Mouse (Mus musculus): ENCODE data around the gene Stk11. TPM values are rescaled to one million over a fixed set of nuclear protein-coding genes. Genes with fewer than 3 reads are reported as not detected.

The Stk11 gene
- polyA plus RNA-seq (2015; fragmentation: Nextera tagmentation; extraction: Ambion mirVana) = 18.2 and 23.2 TPM in 2 replicates

DNA sequence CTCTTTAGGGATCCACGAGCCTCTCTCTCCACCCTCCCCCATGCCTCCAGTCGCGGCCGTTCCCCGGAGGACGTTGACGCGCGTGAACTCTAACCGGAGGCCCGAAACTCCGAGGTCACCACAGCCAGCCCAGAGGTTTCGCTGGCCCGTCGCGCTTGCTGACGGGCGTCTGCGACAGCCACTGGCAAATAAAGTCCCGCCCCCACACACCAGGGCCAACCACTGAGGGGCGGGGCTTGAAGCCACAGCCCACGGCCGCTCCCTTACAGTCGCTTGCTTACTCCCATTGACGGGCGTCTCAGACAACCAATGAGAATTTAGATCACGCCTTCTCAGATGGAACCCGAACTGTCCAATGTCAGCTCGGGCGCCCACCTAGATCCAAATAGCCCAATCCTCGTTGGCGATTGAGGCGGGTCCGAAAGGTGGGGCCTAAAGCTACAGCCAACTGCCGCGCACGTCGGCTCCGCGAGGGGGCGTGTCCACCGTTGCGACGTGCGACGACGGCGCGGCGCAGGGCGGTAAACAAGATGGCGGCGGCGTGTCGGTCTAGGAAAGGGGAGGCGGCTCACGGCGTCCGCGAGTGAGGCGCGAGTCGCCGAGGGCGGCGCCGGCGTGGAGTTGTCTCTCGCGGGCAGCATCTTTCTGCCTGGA is at the start of gene Stk11:
Stk11 (plus strand) TSS at position 514 of the 654 bp plus-strand sequence.
- DNase-seq (ENCODE audit: low spot score) = peak; percentile 100

DNA sequence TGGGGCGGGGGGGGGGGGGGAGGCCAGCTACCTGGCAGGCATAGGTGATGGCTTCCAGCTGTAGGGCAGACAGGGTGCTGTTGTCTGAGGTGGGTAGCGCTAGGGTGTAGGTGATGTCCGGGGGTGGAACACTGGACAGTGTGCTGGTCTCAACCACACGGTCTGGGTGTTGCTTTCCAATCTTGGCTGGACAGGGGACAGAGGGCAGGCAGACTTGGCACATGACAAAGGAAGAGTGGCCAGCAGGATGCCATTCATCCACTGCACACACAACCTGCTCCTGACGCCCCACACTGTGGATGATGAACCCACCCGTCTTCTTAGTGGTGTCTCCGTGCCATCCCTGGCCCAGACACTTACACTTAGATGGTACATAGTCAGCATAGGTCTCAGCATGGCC is 46.4 kb upstream of the Stk11 start:
- no peak for DNase-seq (ENCODE audit: low spot score)

DNA sequence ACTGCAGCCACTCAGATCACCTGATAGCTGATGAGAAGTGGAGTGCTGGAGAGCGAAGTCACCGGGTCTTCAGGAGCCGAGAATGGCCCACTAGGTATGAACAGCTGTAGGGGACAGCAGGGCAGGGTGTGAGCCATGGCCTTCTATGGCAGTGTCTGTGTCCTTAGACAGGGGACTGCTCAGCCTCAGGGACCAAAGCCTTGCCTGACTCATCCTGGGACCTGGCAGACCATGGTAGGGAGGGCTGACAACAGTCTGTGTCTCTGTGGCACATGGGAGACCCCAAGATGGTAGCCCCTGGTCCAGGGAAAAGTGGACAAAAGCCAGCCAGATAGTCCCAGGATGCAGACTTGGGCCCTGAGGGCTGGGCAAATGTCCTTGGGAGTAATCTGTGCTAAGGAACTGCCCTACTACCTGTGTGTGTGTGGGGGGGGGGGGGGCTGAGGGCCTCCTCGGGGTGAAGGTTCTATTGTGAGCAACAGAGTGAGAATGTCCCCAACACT is 45.6 kb upstream of the Stk11 start:
- DNase-seq (ENCODE audit: low spot score) = no peak

GRCm38 (mm10) chr10:80070837-80071515 is 44.6 kb upstream of the Stk11 start:
- no peak for DNase-seq (ENCODE audit: low spot score)

GRCm38 (mm10) chr10:80071516-80071900 is 44.1 kb upstream of the Stk11 start:
- no peak for DNase-seq (ENCODE audit: low spot score)

- no peak for DNase-seq (ENCODE audit: low spot score)
Observed at GRCm38 (mm10) chr10:80072623-80073489, 42.7 kb upstream of the Stk11 start.

DNA sequence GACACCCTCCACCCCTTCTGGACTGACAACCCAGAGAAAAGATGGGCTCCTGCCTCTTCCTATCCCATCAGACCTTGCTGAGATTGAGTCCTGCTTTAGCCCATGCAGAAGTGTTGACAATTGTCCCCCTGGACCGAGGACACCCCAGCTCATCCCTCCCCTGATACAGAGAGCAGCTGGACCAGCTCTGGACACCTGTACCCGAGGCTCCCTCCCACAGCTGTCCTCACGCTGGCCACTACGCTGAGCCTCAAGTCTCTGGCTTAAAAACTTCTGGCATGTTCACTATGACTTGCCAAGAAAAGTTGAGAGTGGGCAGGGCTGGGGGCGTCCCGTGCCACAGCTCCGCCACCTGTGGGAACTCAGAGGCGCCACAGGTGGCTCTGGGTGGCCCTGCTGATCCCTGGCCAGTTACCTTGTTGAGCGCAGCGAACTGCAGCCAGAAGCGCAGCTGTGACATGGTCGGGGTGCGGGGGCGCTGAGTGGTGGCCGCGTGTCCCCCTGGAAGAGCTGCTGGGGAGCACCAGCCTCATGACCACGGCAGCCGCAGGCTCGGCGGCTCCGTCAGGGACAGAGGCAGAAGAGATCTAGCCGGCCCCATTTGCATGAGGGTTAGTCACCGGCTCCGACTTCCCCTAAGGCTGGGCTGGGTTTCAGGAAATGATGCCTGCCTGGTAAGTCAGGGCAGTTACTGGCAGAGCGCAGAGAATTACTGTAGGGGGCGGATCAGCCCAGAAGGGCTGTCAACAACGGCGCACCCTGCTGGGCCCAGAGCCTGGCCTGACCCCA is 40.6 kb upstream of the Stk11 start:
- DNase-seq (ENCODE audit: low spot score) = peak; percentile 83

- no peak for DNase-seq (ENCODE audit: low spot score)
Observed at GRCm38 (mm10) chr10:80075924-80076323, 39.7 kb upstream of the Stk11 start.

DNA sequence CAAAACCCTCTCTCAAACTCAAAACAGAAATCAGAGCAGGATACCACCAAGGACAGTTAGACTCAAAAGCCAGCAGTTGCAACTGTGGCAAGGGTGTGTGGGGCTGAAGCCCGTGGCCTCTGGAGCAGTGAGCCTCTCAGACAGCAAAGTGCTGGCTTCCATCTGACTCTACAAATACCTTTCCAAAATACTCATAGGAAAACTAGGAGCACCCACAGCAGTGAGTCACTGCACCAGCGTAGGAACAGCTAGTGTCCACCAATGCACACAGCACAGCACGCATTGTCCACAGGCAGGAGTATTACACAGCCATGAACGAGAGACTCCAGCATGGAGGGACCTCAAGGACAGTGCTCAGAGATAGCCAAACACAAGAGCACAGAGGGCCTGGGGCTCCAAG is 39.2 kb upstream of the Stk11 start:
- DNase-seq (ENCODE audit: low spot score) = no peak

- DNase-seq (ENCODE audit: low spot score) = no peak
Observed at GRCm38 (mm10) chr10:80077312-80077711, 38.3 kb upstream of the Stk11 start.

DNA sequence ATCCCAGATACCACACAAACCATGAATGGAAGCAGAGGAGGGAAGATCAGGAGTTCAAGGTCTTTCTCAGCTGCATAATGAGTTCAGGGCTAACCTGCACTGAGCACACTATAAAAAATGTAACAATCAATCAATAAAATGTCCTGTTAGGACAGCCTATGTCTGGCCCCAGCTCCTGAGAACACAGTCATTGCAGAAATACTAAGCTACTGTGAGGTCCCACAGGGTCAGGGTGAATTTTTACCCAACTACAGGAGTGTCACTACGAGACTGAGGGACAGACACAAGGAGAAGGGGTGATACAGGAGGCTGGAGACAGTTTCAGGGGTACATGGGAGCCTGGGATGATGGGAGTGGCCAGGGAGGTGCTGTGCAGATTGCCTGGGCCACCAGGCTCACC is 37.2 kb upstream of the Stk11 start:
- no peak for DNase-seq (ENCODE audit: low spot score)

DNA sequence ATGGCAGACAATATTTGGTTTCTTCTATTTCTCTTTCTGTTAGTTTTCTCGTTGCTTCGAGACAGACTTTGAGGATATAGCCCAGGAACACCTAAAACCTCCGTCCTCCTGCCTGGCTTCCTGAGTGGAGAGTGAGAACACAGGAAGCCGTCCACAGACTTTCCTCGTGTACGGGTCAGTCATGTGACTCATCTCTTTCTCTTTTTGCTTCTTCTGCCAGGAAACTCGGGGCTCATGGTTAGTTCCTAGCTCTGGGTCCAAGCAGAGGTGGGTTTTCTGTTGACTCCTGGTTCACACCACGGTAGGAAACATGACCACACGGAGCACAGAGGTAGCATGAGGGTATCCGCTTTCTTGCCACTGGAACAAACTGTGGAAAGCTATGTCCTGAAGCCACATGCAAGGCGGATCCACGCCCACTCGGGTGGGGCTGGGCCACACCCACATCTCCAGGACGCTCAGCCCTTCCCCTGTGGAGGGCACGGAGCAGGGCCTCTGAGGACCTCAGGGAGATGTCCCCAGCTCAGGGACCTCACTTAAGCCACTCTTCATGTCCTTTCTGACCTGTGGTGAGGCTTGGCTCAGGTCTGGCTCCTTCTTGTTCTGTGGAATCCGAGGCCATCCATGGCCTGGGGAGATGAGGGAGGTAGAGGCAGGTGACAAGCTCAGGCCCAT is 35.1 kb upstream of the Stk11 start:
- DNase-seq (ENCODE audit: low spot score) = no peak

- no peak for DNase-seq (ENCODE audit: low spot score)
Observed at GRCm38 (mm10) chr10:80081075-80081474, 34.5 kb upstream of the Stk11 start.

DNA sequence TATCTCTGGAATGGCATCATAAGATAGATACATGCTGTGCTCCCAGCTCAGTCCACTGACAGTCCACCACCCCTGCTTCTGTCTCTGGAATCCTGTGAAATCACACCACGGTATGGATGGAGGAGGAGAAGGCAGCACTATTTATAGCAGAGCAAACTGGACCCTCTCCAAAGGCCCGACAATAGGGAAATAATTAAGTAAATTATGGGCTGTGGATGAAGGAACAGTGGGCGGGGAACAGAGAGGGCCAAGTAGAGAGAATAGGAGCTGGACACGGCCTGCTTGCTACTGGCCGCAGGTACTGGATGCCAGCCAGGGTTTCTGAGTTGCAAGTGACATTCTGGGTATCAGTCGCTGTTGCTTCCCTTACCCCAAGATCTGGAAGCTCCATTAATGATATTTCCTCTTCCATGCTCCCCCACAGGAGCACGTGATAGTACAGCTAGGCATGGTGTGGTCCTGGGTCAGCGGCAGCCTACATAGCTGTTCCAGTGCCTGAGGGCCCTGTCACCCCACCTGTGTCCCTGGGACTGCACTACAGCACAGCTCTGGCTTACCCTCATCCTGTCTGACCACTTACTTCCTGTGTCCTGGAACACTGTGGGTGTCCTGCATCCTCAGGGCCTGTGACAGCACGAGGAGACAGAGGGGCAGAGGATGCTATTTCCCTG is 30.7 kb upstream of the Stk11 start:
- no peak for DNase-seq (ENCODE audit: low spot score)

DNA sequence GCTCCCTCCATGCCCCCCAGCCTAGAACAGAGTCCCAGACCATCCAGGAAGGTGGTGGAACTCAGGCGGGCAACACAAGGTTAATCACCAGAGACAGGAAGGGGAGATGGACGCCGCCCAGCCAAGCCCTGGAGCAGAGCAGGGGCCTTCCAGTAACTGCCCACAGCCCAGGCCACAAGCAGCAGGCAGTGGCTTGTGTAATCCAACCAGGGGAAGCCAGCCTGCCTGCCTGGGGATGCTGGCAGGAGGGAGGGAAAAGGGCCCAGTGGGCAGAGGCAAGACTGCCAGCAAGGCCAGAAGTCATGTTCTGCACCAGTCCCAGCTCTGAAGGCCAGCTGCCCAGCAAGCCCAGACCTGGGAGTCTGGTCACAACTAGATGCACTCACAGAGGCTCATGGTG is 28.8 kb upstream of the Stk11 start:
- DNase-seq (ENCODE audit: low spot score) = no peak

GRCm38 (mm10) chr10:80087483-80087882 is 28.1 kb upstream of the Stk11 start:
- DNase-seq (ENCODE audit: low spot score) = no peak

DNA sequence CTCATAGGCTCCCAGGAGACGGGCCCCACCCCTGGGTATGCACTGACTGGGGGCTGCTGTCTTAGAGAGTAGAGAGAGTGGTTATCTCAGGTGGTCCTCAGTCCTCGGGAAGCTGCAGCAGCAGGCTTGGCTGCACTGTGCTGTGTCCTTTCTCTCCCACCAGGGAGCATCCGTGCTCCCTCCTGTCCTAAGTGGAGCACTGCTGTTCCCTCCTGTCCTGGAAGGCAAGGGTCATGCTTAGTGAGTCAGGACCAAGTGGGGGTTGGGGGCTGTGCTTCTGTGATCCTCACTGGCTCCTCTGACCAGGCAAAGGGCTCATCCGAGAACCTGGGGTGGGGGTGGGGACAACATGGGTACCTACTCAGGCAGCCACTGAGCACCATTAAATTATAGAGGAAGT is 26.5 kb upstream of the Stk11 start:
- no peak for DNase-seq (ENCODE audit: low spot score)

- DNase-seq (ENCODE audit: low spot score) = no peak
Observed at GRCm38 (mm10) chr10:80091527-80091926, 24.1 kb upstream of the Stk11 start.

DNA sequence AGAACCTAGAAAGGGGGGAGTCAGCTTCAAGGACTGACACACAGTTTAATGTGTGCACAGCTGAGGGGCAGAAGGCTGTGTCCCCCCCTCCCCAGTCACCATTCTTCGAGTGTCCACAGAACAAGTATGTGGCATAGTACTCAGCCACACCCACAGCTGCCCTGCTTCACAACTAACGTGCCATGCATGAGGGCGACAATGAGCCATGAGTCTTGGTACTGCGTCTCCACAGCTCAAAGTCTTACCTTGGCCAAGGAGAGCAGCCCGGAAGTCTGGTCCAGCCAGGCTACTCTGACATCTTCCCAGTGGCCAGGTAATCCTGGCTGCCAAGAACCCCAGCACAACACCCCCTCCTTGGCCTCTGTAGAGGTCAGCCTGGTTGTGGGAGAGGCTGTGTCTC is 22.9 kb upstream of the Stk11 start:
- DNase-seq (ENCODE audit: low spot score) = no peak

GRCm38 (mm10) chr10:80094085-80094484 is 21.5 kb upstream of the Stk11 start:
- no peak for DNase-seq (ENCODE audit: low spot score)

Data from thymus, postnatal 0 days (tissue).